Mouse (Mus musculus) lung, postnatal 0 days (tissue): ENCODE results near the gene Prlh.

ENCODE experiments used
- CTCF ChIP-seq: IDR thresholded peaks from 2 replicates; pipeline ENCODE4 v1.5.1; 2016; ENCODE audit warnings: antibody characterized with exemption, mild to moderate bottlenecking
- EP300 ChIP-seq: IDR thresholded peaks from 2 replicates; pipeline ENCODE4 v1.6.1; 2016; ENCODE audit warnings: antibody characterized with exemption, mild to moderate bottlenecking, control low read depth

GRCm38 (mm10) chr1:90974906-90975649 is 22.2 kb downstream of the Prlh start:
- TF ChIP-seq EP300 = no peak
- TF ChIP-seq CTCF = no peak
